Mouse (Mus musculus): Measurements from ENCODE around the gene Maml3. TPM values are rescaled to one million over a fixed set of nuclear protein-coding genes. Genes with fewer than 3 reads are reported as not detected.
A peak's percentile ranks its signal among the peaks of the same experiment; 100 is the strongest.

The Maml3 gene
- polyA plus RNA-seq, 1 experiment from 2014 or later, result 5.6 TPM

- DNase-seq (ENCODE audit: low spot score), result no peak
- Histone ChIP-seq H3K9me3 (no peaks in the 10 kb centered on the region), H3K27ac (no peak overlapping the region), H3K36me3 (no peaks in the 10 kb centered on the region), H3K4me3 (no peak overlapping the region), H3K4me1 (replicated peaks) (peaks cover 60% of the 10 kb centered on the region), H3K27me3 (ENCODE audit: insufficient read depth, poor library complexity, severe bottlenecking) (no peaks in the 10 kb centered on the region)
Measured at GRCm38 (mm10) chr3:52031327-52031726, 73.5 kb downstream of the Maml3 start.

- Histone ChIP-seq H3K27ac (peak overlapping the region; percentile 50), H3K4me3 (no peak overlapping the region), H3K9me3 (no peaks in the 10 kb centered on the region), H3K36me3 (no peaks in the 10 kb centered on the region), H3K27me3 (ENCODE audit: insufficient read depth, poor library complexity, severe bottlenecking) (no peaks in the 10 kb centered on the region), H3K4me1 (replicated peaks) (peaks cover 56% of the 10 kb centered on the region)
- WGBS, result 58% methylated on average over 10 of the region's 10 CpGs
- DNase-seq (ENCODE audit: low spot score), result no peak
Measured at GRCm38 (mm10) chr3:52030114-52030513, 74.8 kb downstream of the Maml3 start.

GRCm38 (mm10) chr3:52029661-52030081, 75.2 kb downstream of the Maml3 start:
- H3K9me3 ChIP-seq, result no peaks in the 10 kb centered on the region
- H3K27ac ChIP-seq, result peak overlapping the region; percentile 50; the same call in 1 of the 2 replicates
- H3K27me3 ChIP-seq (ENCODE audit: insufficient read depth, poor library complexity, severe bottlenecking), result no peaks in the 10 kb centered on the region
- no peak overlapping the region for H3K4me3 ChIP-seq
- H3K36me3 ChIP-seq, result no peaks in the 10 kb centered on the region
- WGBS, result 42% methylated on average over 12 of the region's 12 CpGs
- peaks cover 56% of the 10 kb centered on the region for H3K4me1 ChIP-seq (replicated peaks)
- peak; percentile 42 for DNase-seq (ENCODE audit: low spot score)

DNA sequence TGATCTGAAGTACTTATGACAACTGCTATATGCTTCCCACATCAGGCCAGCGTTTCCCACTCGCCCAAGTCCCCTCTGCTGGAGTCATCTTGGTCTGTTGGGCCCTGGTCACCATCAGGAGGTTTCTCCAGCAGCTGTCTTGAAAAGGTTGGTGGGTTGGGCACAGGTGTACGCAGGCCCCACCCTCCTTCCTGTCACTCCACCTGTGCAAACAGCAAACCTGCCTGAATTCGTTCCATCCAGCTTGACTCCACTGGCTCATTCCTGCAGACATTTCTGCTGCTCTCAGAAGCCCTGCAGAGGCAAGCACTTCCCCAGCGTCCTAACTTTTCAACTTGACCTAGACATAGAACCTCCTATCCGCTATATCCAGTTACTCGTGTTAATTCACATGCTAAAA, 76.9 kb downstream of the Maml3 start:
- no peak overlapping the region; the same call in 1 of the 2 replicates for H3K27ac ChIP-seq
- 63% methylated on average over 7 of the region's 7 CpGs for WGBS
- no peaks in the 10 kb centered on the region for H3K36me3 ChIP-seq
- peaks cover 53% of the 10 kb centered on the region for H3K4me1 ChIP-seq (replicated peaks)
- no peak overlapping the region for H3K4me3 ChIP-seq
- H3K27me3 ChIP-seq (ENCODE audit: insufficient read depth, poor library complexity, severe bottlenecking), result 0 out of 2 replicates have a peak, but pooled peaks cover 3% of the 10 kb centered on the region
- H3K9me3 ChIP-seq, result no peaks in the 10 kb centered on the region
- no peak for DNase-seq (ENCODE audit: low spot score)

GRCm38 (mm10) chr3:52022486-52022885, 82.4 kb downstream of the Maml3 start:
- WGBS, result 21% methylated on average over 7 of the region's 7 CpGs
- no peak for DNase-seq (ENCODE audit: low spot score)
- Histone ChIP-seq H3K4me1 (replicated peaks) (peaks cover 47% of the 10 kb centered on the region), H3K27ac (no peak overlapping the region), H3K36me3 (no peaks in the 10 kb centered on the region), H3K27me3 (ENCODE audit: insufficient read depth, poor library complexity, severe bottlenecking) (0 out of 2 replicates have a peak, but pooled peaks cover 3% of the 10 kb centered on the region), H3K4me3 (no peak overlapping the region), H3K9me3 (no peaks in the 10 kb centered on the region)

DNA sequence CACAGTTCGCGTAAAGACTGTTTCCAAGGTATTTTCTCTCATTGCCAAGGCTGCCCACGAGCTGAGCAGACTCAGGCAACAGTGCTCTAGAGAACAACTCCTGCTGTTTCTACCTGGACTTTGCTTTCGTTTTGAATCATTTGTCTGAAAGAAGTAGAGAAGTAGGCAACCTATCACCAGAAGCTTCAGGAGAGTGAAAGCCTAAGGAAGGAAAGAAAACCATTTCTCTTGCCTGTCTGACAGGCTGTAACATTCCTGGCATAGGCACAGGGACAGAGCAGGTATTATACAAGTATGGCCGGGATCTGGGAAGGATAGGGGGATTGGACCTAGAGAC, 86.8 kb downstream of the Maml3 start:
- WGBS, result 78% methylated on average over 5 of the region's 5 CpGs
- Histone ChIP-seq H3K4me1 (replicated peaks) (peaks cover 28% of the 10 kb centered on the region), H3K27ac (no peak overlapping the region), H3K27me3 (ENCODE audit: insufficient read depth, poor library complexity, severe bottlenecking) (no peaks in the 10 kb centered on the region), H3K4me3 (no peak overlapping the region), H3K9me3 (no peaks in the 10 kb centered on the region), H3K36me3 (no peaks in the 10 kb centered on the region)
- no peak for DNase-seq (ENCODE audit: low spot score)

DNA sequence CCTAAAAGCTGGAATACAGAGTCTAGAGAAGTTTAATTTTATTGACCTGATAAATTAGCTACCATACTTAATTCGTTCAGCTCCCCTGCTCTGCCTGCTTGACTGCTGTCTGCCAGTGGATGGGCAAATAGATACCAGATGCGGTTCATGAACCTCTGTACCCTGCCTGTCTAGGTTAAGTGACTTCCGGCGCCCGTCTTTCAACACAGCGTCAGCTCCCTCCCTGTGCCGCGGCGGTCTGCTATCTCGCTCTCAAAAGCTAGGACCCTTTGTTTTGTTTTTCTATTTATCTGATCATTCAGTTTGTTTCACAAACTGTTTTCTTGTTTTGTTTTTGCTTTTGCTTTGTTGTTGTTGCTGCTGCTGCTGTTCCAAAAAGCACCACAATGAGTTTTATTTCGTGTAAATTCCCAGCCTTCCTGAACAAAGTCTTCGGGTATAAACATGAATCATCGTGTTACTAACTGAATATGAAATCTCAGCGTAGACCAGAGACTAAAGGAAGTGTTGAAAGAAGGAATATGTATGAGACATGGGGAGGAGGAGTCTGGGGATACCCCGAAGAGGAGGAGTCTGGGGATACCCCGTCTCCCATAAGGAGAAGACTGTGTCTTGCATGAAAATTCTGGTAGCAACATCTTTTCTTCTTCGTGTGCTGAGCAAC, 87.3 kb downstream of the Maml3 start:
- peaks cover 23% of the 10 kb centered on the region for H3K4me1 ChIP-seq (replicated peaks)
- no peaks in the 10 kb centered on the region for H3K36me3 ChIP-seq
- H3K9me3 ChIP-seq, result no peaks in the 10 kb centered on the region
- no peak overlapping the region for H3K4me3 ChIP-seq
- H3K27ac ChIP-seq, result 0 out of 2 replicates have a peak overlapping the region, but pooled peaks have one; percentile 12
- 55% methylated on average over 17 of the region's 17 CpGs for WGBS
- no peaks in the 10 kb centered on the region for H3K27me3 ChIP-seq (ENCODE audit: insufficient read depth, poor library complexity, severe bottlenecking)
- DNase-seq (ENCODE audit: low spot score), result no peak

- no peak for DNase-seq (ENCODE audit: low spot score)
- H3K4me3 ChIP-seq, result no peak overlapping the region
- WGBS, result 90% methylated on average over 3 of the region's 3 CpGs
- no peaks in the 10 kb centered on the region for H3K9me3 ChIP-seq
- H3K27me3 ChIP-seq (ENCODE audit: insufficient read depth, poor library complexity, severe bottlenecking), result no peaks in the 10 kb centered on the region
- no peak overlapping the region for H3K27ac ChIP-seq
- H3K36me3 ChIP-seq, result no peaks in the 10 kb centered on the region
- H3K4me1 ChIP-seq (replicated peaks), result peaks cover 19% of the 10 kb centered on the region
Measured at GRCm38 (mm10) chr3:52016178-52016577, 88.7 kb downstream of the Maml3 start.

- Histone ChIP-seq H3K36me3 (no peaks in the 10 kb centered on the region), H3K9me3 (no peaks in the 10 kb centered on the region), H3K27ac (no peak overlapping the region), H3K4me1 (replicated peaks) (peaks cover 25% of the 10 kb centered on the region), H3K27me3 (ENCODE audit: insufficient read depth, poor library complexity, severe bottlenecking) (no peaks in the 10 kb centered on the region), H3K4me3 (no peak overlapping the region)
- DNase-seq (ENCODE audit: low spot score), result no peak
- 90% methylated on average over 1 of the region's 1 CpGs for WGBS
Measured at GRCm38 (mm10) chr3:52015556-52015955, 89.3 kb downstream of the Maml3 start.

GRCm38 (mm10) chr3:52011032-52011710, 93.7 kb downstream of the Maml3 start:
- H3K4me1 ChIP-seq (replicated peaks), result peaks cover 52% of the 10 kb centered on the region

DNA sequence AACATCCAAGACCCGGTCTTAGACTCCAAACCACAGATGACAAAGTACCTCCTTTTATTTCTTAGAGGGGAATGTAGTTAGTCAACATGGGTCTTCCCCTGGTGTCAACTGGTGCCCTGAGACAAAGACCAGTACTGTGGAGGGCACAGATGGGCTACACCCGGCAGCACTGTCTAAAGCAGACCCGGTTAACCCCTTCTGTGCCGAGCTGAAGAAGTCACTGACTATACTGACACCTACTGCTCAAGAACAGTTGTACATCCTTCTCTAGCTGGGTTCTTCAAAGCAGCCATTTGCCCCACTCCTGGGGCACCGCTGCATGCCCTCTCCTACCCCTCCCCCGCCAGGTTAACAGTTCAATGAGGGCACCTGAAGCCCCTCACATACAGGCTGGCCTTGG, 95.6 kb downstream of the Maml3 start:
- H3K4me3 ChIP-seq, result no peak overlapping the region
- H3K27me3 ChIP-seq (ENCODE audit: insufficient read depth, poor library complexity, severe bottlenecking), result peaks cover 12% of the 10 kb centered on the region; the same call in 1 of the 2 replicates
- WGBS, result 21% methylated on average over 6 of the region's 6 CpGs
- H3K27ac ChIP-seq, result peak overlapping the region; percentile 78
- H3K4me1 ChIP-seq (replicated peaks), result peaks cover 58% of the 10 kb centered on the region
- H3K36me3 ChIP-seq, result no peaks in the 10 kb centered on the region
- no peaks in the 10 kb centered on the region for H3K9me3 ChIP-seq
- peak; percentile 69 for DNase-seq (ENCODE audit: low spot score)

More at GRCm38 (mm10) chr3:52011032-52011710, 93.7 kb downstream of the Maml3 start:
- H3K4me3 ChIP-seq, result no peak overlapping the region
- H3K27me3 ChIP-seq (ENCODE audit: insufficient read depth, poor library complexity, severe bottlenecking), result no peaks in the 10 kb centered on the region
- 74% methylated on average over 9 of the region's 9 CpGs for WGBS
- no peaks in the 10 kb centered on the region for H3K36me3 ChIP-seq
- H3K9me3 ChIP-seq, result no peaks in the 10 kb centered on the region
- no peak for DNase-seq (ENCODE audit: low spot score)
- H3K27ac ChIP-seq, result 0 out of 2 replicates have a peak overlapping the region, but pooled peaks have one; percentile 35

DNA sequence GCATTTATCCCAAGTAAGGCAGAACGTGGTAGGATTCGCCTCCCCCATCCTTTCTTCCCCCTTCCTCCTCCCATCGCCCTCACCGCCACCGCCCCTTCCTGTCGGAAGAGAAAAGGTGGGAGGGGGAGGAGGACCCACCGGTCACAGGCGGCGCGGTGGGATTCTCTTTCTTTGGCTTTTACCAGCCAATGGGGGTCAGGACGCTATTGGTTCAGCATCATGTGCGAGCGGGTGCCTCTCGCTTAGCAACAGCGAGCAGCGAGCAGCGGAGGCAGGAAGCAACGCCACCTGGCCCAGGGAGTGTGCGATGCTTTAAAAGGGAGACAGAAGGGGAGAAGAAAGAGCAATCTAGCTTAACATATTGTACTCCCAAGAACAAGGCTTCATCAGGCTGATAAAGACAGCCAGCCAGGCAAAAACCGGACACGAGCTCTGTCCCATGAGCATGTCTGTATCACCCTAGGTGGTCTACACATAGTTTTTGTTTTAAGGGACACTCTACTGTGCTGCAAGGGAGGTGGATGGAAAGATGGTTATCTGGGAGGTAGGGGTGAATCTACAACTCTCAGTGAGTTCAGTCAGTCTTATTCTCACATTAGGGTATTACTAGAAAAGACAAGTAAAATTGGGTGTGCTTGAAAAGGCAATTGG, 97.1 kb downstream of the Maml3 start:
- Histone ChIP-seq H3K27me3 (ENCODE audit: insufficient read depth, poor library complexity, severe bottlenecking) (peaks cover 25% of the 10 kb centered on the region), H3K4me3 (peak overlapping the region; percentile 48), H3K36me3 (no peaks in the 10 kb centered on the region), H3K4me1 (replicated peaks) (peaks cover 58% of the 10 kb centered on the region), H3K27ac (peak overlapping the region; percentile 87), H3K9me3 (no peaks in the 10 kb centered on the region)
- DNase-seq (ENCODE audit: low spot score), result peak; percentile 89
- WGBS, result under 1% methylated on average over 21 of the region's 21 CpGs

Data from hindbrain, embryonic 10.5 days (tissue).